Mouse (Mus musculus): ENCODE data around the gene Ptpn3. TPM values are rescaled to one million over a fixed set of nuclear protein-coding genes. Genes with fewer than 3 reads are reported as not detected.

Ptpn3 gene
- polyA plus RNA-seq (2012; rRNA removed): 3.8 and 5.4 TPM in 2 replicates

GRCm38 (mm10) chr4:57301410-57302313 lies at the start of gene Ptpn3:
Gene Ptpn3, minus strand, starts transcription at chr4:57301837.

DNA sequence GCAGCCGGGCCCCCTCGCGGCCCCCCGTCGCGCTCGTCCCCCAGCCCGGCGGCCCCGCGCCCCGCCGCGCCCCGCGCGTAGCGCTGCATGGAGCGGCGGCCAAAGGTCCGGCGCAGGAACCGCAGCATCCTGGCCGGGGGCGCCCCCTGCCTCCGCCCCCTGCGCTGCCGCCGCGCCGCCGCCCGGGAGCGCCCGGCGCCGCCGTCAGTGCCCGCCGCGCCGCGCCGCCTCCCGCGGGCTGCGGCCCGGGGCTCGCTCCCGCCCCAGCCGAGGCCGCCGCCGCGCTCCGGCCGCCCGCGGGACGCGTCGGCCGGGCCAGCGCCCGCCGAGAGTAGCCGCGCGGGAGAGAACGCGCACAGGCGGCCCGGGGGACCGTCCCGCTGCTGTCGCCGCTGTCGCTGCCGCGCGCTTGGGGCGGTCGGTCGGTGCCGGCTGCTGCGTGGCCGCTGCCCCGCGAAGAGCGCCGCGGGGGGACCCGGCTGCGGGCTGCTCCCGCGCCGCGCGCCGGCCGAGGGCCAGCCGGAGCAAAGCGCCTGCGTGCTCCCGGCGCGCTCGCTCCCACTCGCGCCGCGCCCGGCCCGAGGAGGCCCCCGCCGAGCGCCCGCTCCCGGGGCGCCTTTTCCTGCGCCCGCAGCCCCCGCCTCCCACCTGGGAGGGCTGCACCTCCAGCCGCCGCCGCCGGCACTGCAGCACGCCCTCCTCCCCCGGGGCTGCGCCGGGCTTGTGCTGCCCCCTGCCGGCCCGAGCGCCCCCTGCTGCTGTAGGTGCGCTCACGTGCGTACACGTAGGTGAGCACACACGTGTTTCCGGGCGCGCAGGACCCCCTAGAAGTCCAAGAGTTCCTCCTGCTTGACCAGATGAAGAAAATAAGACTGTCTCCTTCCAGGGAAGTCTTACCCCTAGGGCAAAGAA lies 158.4 kb downstream of the Ptpn3 start, which contains the start of gene Epb41l4b:
Epb41l4b (minus strand) TSS at position 412 of the 912 bp plus-strand sequence.

Other genes starting within 250 kb of the Ptpn3 start
- gene Epb41l4b, start 158.4 kb downstream of the Ptpn3 start, polyA plus RNA-seq (2012; rRNA removed): 7.3 and 8.8 TPM in 2 replicates
- 9.6 and 10.3 TPM in 2 replicates for gene Palm2, start 132.4 kb upstream of the Ptpn3 start, polyA plus RNA-seq (2012; rRNA removed)

All from central nervous system, embryonic 18 days (tissue).